Mouse (Mus musculus) lung, embryonic 14.5 days (tissue): Measurements from ENCODE around the gene Hoxc10. TPM values are rescaled to one million over a fixed set of nuclear protein-coding genes. Genes with fewer than 3 reads are reported as not detected.

ENCODE experiments used
- ATAC-seq: fragments of 200-750 bp; cut with Nextera tagmentation; 2 replicates; pipeline ENCODE4 v1.8.0; 2017; ENCODE audit warnings: mild to moderate bottlenecking, moderate TSS enrichment, moderate library complexity; ENCODE audit not compliant: insufficient read depth
- DNase-seq: peaks from one replicate; pipeline ENCODE4 v3.0.0-alpha.2; 2015
- H3K27ac ChIP-seq: fragments of 300-500 bp; sonication (generic); 2 replicates; pipeline ENCODE4 v1.5.1; 2014; ENCODE audit warnings: low read depth, mild to moderate bottlenecking, moderate library complexity
- H3K27me3 ChIP-seq: fragments of 300-500 bp; sonication (generic); 2 replicates; pipeline ENCODE4 v1.6.1; 2014; ENCODE audit warnings: low read length, control low read depth; ENCODE audit not compliant: insufficient read depth
- H3K36me3 ChIP-seq: fragments of 300-500 bp; sonication (generic); 2 replicates; pipeline ENCODE4 v1.6.1; 2014; ENCODE audit warnings: control low read depth; ENCODE audit not compliant: insufficient read depth
- H3K4me1 ChIP-seq: fragments of 300-500 bp; sonication (generic); 2 replicates; pipeline ENCODE4 v1.6.1; 2014; ENCODE audit warnings: antibody characterized with exemption, control low read depth; ENCODE audit not compliant: insufficient read depth
- H3K4me2 ChIP-seq: fragments of 300-500 bp; sonication (generic); 2 replicates; pipeline ENCODE4 v1.6.1; 2014; ENCODE audit warnings: mild to moderate bottlenecking
- H3K4me3 ChIP-seq: fragments of 300-500 bp; sonication (generic); 2 replicates; pipeline ENCODE4 v1.5.1; 2014; ENCODE audit warnings: low read depth, low read length
- H3K9ac ChIP-seq: fragments of 300-500 bp; sonication (generic); 2 replicates; pipeline ENCODE4 v1.6.1; 2014
- H3K9me3 ChIP-seq: fragments of 300-500 bp; sonication (generic); 2 replicates; pipeline ENCODE4 v1.6.1; 2016; ENCODE audit warnings: low read depth, low read length, control low read depth
- CTCF ChIP-seq: IDR thresholded peaks from 2 replicates; pipeline ENCODE4 v1.5.1; 2016; ENCODE audit warnings: antibody characterized with exemption, low read depth
- WGBS: fragments of 180-500 bp; shearing (Covaris S2); extraction: QIAGEN DNeasy Blood & Tissue Kit; methylation state at CpG from one replicate; pipeline ENCODE4 v1.1.7; 2014; 5-methylcytosine and 5-hydroxymethylcytosine counted together
- polyA plus RNA-seq: library from polyadenylated mRNA; unstranded; fragments of >200 nt; fragmentation: Nextera tagmentation; extraction: Ambion mirVana; gene quantifications from 2 replicates; pipeline ENCODE4 v1.2.1, GENCODE M21; 2014

The Hoxc10 gene
- polyA plus RNA-seq, 1 experiment from 2014 or later, result not detected

- H3K27me3 ChIP-seq, result peaks cover 100% of the 10 kb centered on the region
- DNase-seq (no peak), ATAC-seq (no peak)
- no peak for TF ChIP-seq CTCF
- H3K36me3 ChIP-seq, result no peaks in the 10 kb centered on the region
- no peaks in the 10 kb centered on the region for H3K9me3 ChIP-seq
- WGBS, result 3% methylated on average over 10 of the region's 10 CpGs
- no peak overlapping the region for H3K4me2 ChIP-seq
- H3K27ac ChIP-seq, result no peak overlapping the region
- H3K9ac ChIP-seq, result no peak overlapping the region
- H3K4me1 ChIP-seq, result 0 out of 2 replicates have a peak, but pooled peaks cover 2% of the 10 kb centered on the region
- no peak overlapping the region for H3K4me3 ChIP-seq
Observed at GRCm38 (mm10) chr15:102984521-102984920, 17.9 kb downstream of the Hoxc10 start.

GRCm38 (mm10) chr15:102984925-102985324 lies 18.3 kb downstream of the Hoxc10 start:
- H3K27me3 ChIP-seq, result peaks cover 100% of the 10 kb centered on the region
- no peak for TF ChIP-seq CTCF
- H3K4me3 ChIP-seq, result no peak overlapping the region
- H3K27ac ChIP-seq, result no peak overlapping the region
- no peak overlapping the region for H3K9ac ChIP-seq
- H3K9me3 ChIP-seq, result no peaks in the 10 kb centered on the region
- no peak overlapping the region for H3K4me2 ChIP-seq
- H3K4me1 ChIP-seq, result 0 out of 2 replicates have a peak, but pooled peaks cover 2% of the 10 kb centered on the region
- WGBS, result 9% methylated on average over 3 of the region's 3 CpGs
- ATAC-seq, result no peak
- no peaks in the 10 kb centered on the region for H3K36me3 ChIP-seq
- DNase-seq, result no peak

GRCm38 (mm10) chr15:102987124-102987833 lies 20.7 kb downstream of the Hoxc10 start:
- peak; percentile 99 for DNase-seq
- peak; percentile 94 for TF ChIP-seq CTCF
- peak; percentile 63; the same call in 1 of the 2 replicates for ATAC-seq
- Histone ChIP-seq H3K4me2 (no peak overlapping the region), H3K4me3 (no peak overlapping the region), H3K4me1 (no peaks in the 10 kb centered on the region), H3K9me3 (no peaks in the 10 kb centered on the region), H3K36me3 (no peaks in the 10 kb centered on the region), H3K27ac (no peak overlapping the region), H3K27me3 (peaks cover 98% of the 10 kb centered on the region), H3K9ac (no peak overlapping the region)
- WGBS, result 3% methylated on average over 21 of the region's 21 CpGs

GRCm38 (mm10) chr15:102988078-102988477 lies 21.5 kb downstream of the Hoxc10 start:
- WGBS, result 24% methylated on average over 5 of the region's 5 CpGs
- no peak overlapping the region for H3K9ac ChIP-seq
- no peaks in the 10 kb centered on the region for H3K9me3 ChIP-seq
- H3K27ac ChIP-seq, result no peak overlapping the region
- H3K4me2 ChIP-seq, result no peak overlapping the region
- no peak overlapping the region for H3K4me3 ChIP-seq
- TF ChIP-seq CTCF, result no peak
- H3K36me3 ChIP-seq, result no peaks in the 10 kb centered on the region
- H3K27me3 ChIP-seq, result peaks cover 98% of the 10 kb centered on the region
- DNase-seq, result no peak
- H3K4me1 ChIP-seq, result no peaks in the 10 kb centered on the region
- ATAC-seq, result no peak

- H3K4me1 ChIP-seq, result no peaks in the 10 kb centered on the region
- peak within 1 kb of the TSS; percentile 43; the same call in 1 of the 2 replicates for H3K4me2 ChIP-seq
- no peak for TF ChIP-seq CTCF
- H3K36me3 ChIP-seq, result no peaks in the 10 kb centered on the region
- H3K27ac ChIP-seq, result no peak within 1 kb of the TSS
- ATAC-seq (no peak), DNase-seq (no peak)
- no peaks in the 10 kb centered on the region for H3K9me3 ChIP-seq
- 1% methylated on average over 67 of the region's 69 CpGs for WGBS
- peak within 1 kb of the TSS; percentile 12; the same call in 1 of the 2 replicates for H3K4me3 ChIP-seq
- peaks cover 98% of the 10 kb centered on the region for H3K27me3 ChIP-seq
- H3K9ac ChIP-seq, result no peak within 1 kb of the TSS
Observed at GRCm38 (mm10) chr15:102990461-102991397, 24.1 kb downstream of the Hoxc10 start, which contains the start of gene Hoxc8. Hoxc8 (plus strand) TSS chr15:102990607.

- DNase-seq, result no peak
- H3K9ac ChIP-seq, result no peak overlapping the region
Observed at GRCm38 (mm10) chr15:102991782-102992181, 25.2 kb downstream of the Hoxc10 start.

GRCm38 (mm10) chr15:102992206-102992605 lies 25.6 kb downstream of the Hoxc10 start:
- no peak overlapping the region for H3K27ac ChIP-seq
- peaks cover 98% of the 10 kb centered on the region for H3K27me3 ChIP-seq
- no peak overlapping the region; the same call in 1 of the 2 replicates for H3K4me2 ChIP-seq
- H3K9me3 ChIP-seq, result no peaks in the 10 kb centered on the region
- WGBS, result under 1% methylated on average over 11 of the region's 11 CpGs
- no peak overlapping the region for H3K4me3 ChIP-seq
- no peaks in the 10 kb centered on the region for H3K36me3 ChIP-seq
- no peak for ATAC-seq
- no peak for DNase-seq
- TF ChIP-seq CTCF, result no peak
- H3K9ac ChIP-seq, result no peak overlapping the region
- H3K4me1 ChIP-seq, result no peaks in the 10 kb centered on the region

More at GRCm38 (mm10) chr15:102991782-102992181, 25.2 kb downstream of the Hoxc10 start:
- no peaks in the 10 kb centered on the region for H3K36me3 ChIP-seq
- no peaks in the 10 kb centered on the region for H3K4me1 ChIP-seq
- no peaks in the 10 kb centered on the region for H3K9me3 ChIP-seq
- H3K27me3 ChIP-seq, result peaks cover 98% of the 10 kb centered on the region
- ATAC-seq, result no peak
- no peak for TF ChIP-seq CTCF
- no peak overlapping the region; the same call in 1 of the 2 replicates for H3K4me2 ChIP-seq
- H3K27ac ChIP-seq, result no peak overlapping the region
- WGBS, result 2% methylated on average over 7 of the region's 7 CpGs
- H3K4me3 ChIP-seq, result no peak overlapping the region
